Mouse (Mus musculus) CH12.LX (cell line): ENCODE results near the gene C2cd4c. TPM values are rescaled to one million over a fixed set of nuclear protein-coding genes. Genes with fewer than 3 reads are reported as not detected.

Source experiments
- DNase-seq: peaks from one replicate; pipeline ENCODE4 v3.0.0-alpha.2; 2013; ENCODE audit errors: extremely low read depth
- H3K27ac ChIP-seq: 2 replicates; pipeline ENCODE4 v1.5.1; 2012; ENCODE audit warnings: low read depth, mild to moderate bottlenecking, control low read depth, moderate library complexity; ENCODE audit not compliant: insufficient read depth
- H3K27me3 ChIP-seq: replicated peaks from 2 replicates; pipeline ENCODE3; 2012; ENCODE audit warnings: inconsistent platforms
- H3K36me3 ChIP-seq, 2 experiments: replicated peaks in 1 of 2; 2 replicates each; pipeline versions ENCODE3 to v1.6.1; 2012; ENCODE audit warnings: inconsistent platforms in 1 of 2, low read length in 1 of 2, mild to moderate bottlenecking in 1 of 2, mixed read lengths in 1 of 2, moderate library complexity in 1 of 2; ENCODE audit not compliant: control insufficient read depth in 1 of 2, insufficient read depth in 1 of 2
- H3K4me1 ChIP-seq, 2 experiments: 2 replicates each; pipeline ENCODE4 v1.6.1; 2012; ENCODE audit warnings: inconsistent platforms in 1 of 2, moderate library complexity in 1 of 2; ENCODE audit not compliant: insufficient read depth in 2 of 2, control insufficient read depth in 1 of 2
- H3K4me2 ChIP-seq: 2 replicates; pipeline ENCODE4 v1.6.1; 2012; ENCODE audit warnings: low read depth, mild to moderate bottlenecking, control low read depth; ENCODE audit not compliant: poor library complexity, insufficient read depth, severe bottlenecking
- H3K4me3 ChIP-seq, 3 experiments: fragments of 150-350 bp in 1 of 3; sonication (generic) in 1 of 3; replicated peaks in 1 of 3; 2 replicates each; pipeline versions ENCODE3 to v1.5.1; 2011 to 2012; ENCODE audit warnings: low read depth in 2 of 3, low read length in 2 of 3, mild to moderate bottlenecking in 2 of 3, moderate library complexity in 2 of 3, control low read depth in 1 of 3, improper control_type of control experiment in 1 of 3, inconsistent platforms in 1 of 3, mixed read lengths in 1 of 3; ENCODE audit not compliant: poor library complexity in 1 of 3
- H3K79me2 ChIP-seq: replicated peaks from 2 replicates; pipeline ENCODE4 v1.6.1; 2012; ENCODE audit warnings: mild to moderate bottlenecking, moderate library complexity; ENCODE audit not compliant: control insufficient read depth, poor library complexity, insufficient read depth, severe bottlenecking; ENCODE audit errors: extremely low read depth
- H3K9ac ChIP-seq: 2 replicates; pipeline ENCODE4 v1.6.1; 2012; ENCODE audit warnings: low read depth, mild to moderate bottlenecking, control low read depth, moderate library complexity; ENCODE audit not compliant: insufficient read depth
- H3K9me3 ChIP-seq: replicated peaks from 2 replicates; pipeline ENCODE3; 2012; ENCODE audit warnings: low read length, inconsistent platforms, mixed read lengths
- CHD1 ChIP-seq: IDR thresholded peaks from 2 replicates; pipeline ENCODE4 v1.6.1; 2012; ENCODE audit warnings: low read depth, low read length, improper control_type of control experiment, inconsistent platforms
- ELF1 ChIP-seq: IDR thresholded peaks from 2 replicates; pipeline ENCODE4 v1.6.1; 2014; ENCODE audit warnings: low read depth, mild to moderate bottlenecking, inconsistent platforms, low read length, improper control_type of control experiment
- EP300 ChIP-seq: IDR thresholded peaks from 2 replicates; pipeline ENCODE4 v1.6.1; 2011; ENCODE audit warnings: low read length, improper control_type of control experiment
- GABPA ChIP-seq: IDR thresholded peaks from 2 replicates; pipeline ENCODE4 v1.6.1; 2012; ENCODE audit warnings: low read depth, low read length, improper control_type of control experiment, inconsistent platforms; ENCODE audit not compliant: insufficient replicate concordance
- HCFC1 ChIP-seq: IDR thresholded peaks from 2 replicates; pipeline ENCODE4 v1.6.1; 2012; ENCODE audit warnings: low read depth, mild to moderate bottlenecking, inconsistent platforms, low read length, improper control_type of control experiment
- IRF4 ChIP-seq: IDR thresholded peaks from 2 replicates; pipeline ENCODE4 v1.6.1; 2014; ENCODE audit warnings: low read depth, mild to moderate bottlenecking, inconsistent platforms, low read length, improper control_type of control experiment
- JUND ChIP-seq: conservative IDR thresholded peaks from 2 replicates; pipeline ENCODE4 v1.6.1; 2011; ENCODE audit warnings: low read depth, low read length, improper control_type of control experiment
- MAFK ChIP-seq: IDR thresholded peaks from 2 replicates; pipeline ENCODE4 v1.6.1; 2011; ENCODE audit warnings: low read length, improper control_type of control experiment; ENCODE audit not compliant: insufficient replicate concordance
- MAX ChIP-seq: IDR thresholded peaks from 2 replicates; pipeline ENCODE4 v1.6.1; 2011; ENCODE audit warnings: low read length, improper control_type of control experiment
- MEF2A ChIP-seq: IDR thresholded peaks from 2 replicates; pipeline ENCODE4 v1.6.1; 2014; ENCODE audit warnings: low read depth, mild to moderate bottlenecking, inconsistent platforms, low read length, improper control_type of control experiment, borderline replicate concordance
- MXI1 ChIP-seq: IDR thresholded peaks from 2 replicates; pipeline ENCODE4 v1.6.1; 2011; ENCODE audit warnings: mild to moderate bottlenecking, low read depth, low read length, improper control_type of control experiment
- NRF1 ChIP-seq: IDR thresholded peaks from 2 replicates; pipeline ENCODE4 v1.6.1; 2014; ENCODE audit warnings: low read depth, mild to moderate bottlenecking, inconsistent platforms, low read length, improper control_type of control experiment, moderate library complexity
- PAX5 ChIP-seq: IDR thresholded peaks from 2 replicates; pipeline ENCODE4 v1.6.1; 2012; ENCODE audit warnings: low read length, inconsistent platforms, mixed read lengths
- RAD21 ChIP-seq: IDR thresholded peaks from 2 replicates; pipeline ENCODE4 v1.6.1; 2011; ENCODE audit warnings: low read depth, mild to moderate bottlenecking, low read length, improper control_type of control experiment, moderate library complexity
- SMC3 ChIP-seq: IDR thresholded peaks from 2 replicates; pipeline ENCODE4 v1.6.1; 2011; ENCODE audit warnings: low read depth, low read length, improper control_type of control experiment
- TBP ChIP-seq: conservative IDR thresholded peaks from 2 replicates; pipeline ENCODE4 v1.6.1; 2011; ENCODE audit warnings: low read depth, low read length, improper control_type of control experiment
- TCF12 ChIP-seq: IDR thresholded peaks from 2 replicates; pipeline ENCODE4 v1.6.1; 2014; ENCODE audit warnings: low read depth, mild to moderate bottlenecking, inconsistent platforms, low read length, improper control_type of control experiment
- USF2 ChIP-seq: conservative IDR thresholded peaks from 2 replicates; pipeline ENCODE4 v1.6.1; 2011; ENCODE audit warnings: low read depth, low read length, improper control_type of control experiment
- ZC3H11A ChIP-seq: IDR thresholded peaks from 2 replicates; pipeline ENCODE4 v1.6.1; 2012; ENCODE audit warnings: low read depth, mild to moderate bottlenecking, inconsistent platforms, low read length, improper control_type of control experiment
- ZKSCAN1 ChIP-seq: IDR thresholded peaks from 2 replicates; pipeline ENCODE4 v1.6.1; 2012; ENCODE audit warnings: low read depth, inconsistent platforms, low read length, improper control_type of control experiment, borderline replicate concordance
- ZMIZ1 ChIP-seq: IDR thresholded peaks from 2 replicates; pipeline ENCODE4 v1.6.1; 2012; ENCODE audit warnings: low read depth, mild to moderate bottlenecking, inconsistent platforms, low read length, improper control_type of control experiment
- ZNF384 ChIP-seq: IDR thresholded peaks from 2 replicates; pipeline ENCODE4 v1.6.1; 2012; ENCODE audit warnings: low read depth, low read length, improper control_type of control experiment, inconsistent platforms
- dilution Hi-C: fragments of 300-500 bp; cut with MboI; formaldehyde crosslinking; loops from 2 replicates; pipeline ENCODE4 v1.14.3; 2020; ENCODE audit warnings: low sequenced_read_pairs; ENCODE audit not compliant: extremely low pct_unique_long_range_greater_than_20kb, extremely low pct_ligation_motif_present
- in situ Hi-C: fragments of 300-500 bp; cut with MboI; formaldehyde crosslinking; loops from 3 replicates; pipeline ENCODE4 v1.14.3; 2019; ENCODE audit warnings: low sequenced_read_pairs, low pct_ligation_motif_present, low pct_unique_long_range_greater_than_20kb, mixed read lengths
- polyA plus RNA-seq: library from polyadenylated mRNA; unstranded; fragments of >175 nt; gene quantifications from 2 replicates; pipeline ENCODE4 v1.2.1, GENCODE M21; 2012; ENCODE audit warnings: low read depth; ENCODE audit not compliant: insufficient read length
- total RNA-seq, 2 experiments: library from RNA; depleted of rRNA; stranded (reverse); fragments of 300-350 nt in 1 of 2; fragments of >200 nt in 1 of 2; gene quantifications; 2 replicates each; pipeline ENCODE4 v1.2.3; 2012 to 2014

Gene C2cd4c
- total and polyA plus RNA-seq, 3 experiments, result 0.04 TPM; not detected in 2

DNA sequence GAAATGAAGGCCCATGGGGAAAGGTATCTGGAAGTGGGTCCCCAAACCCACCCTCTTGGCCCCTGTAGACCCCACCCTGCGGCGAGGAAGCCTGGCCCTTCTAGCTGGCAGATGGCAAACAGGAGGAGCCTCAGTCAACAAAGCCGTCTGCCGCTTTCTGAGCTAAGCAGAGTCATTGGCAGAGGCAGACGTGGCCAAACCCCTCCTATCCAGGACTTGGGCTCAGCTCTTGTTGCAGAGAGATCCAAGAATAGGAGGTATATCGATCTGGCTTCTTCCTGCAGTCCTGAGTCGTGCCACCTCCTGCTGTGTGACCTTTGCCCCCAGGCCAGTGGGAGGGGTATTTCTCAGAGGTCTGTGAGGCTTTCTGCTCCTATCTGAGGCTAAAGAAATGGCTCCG lies 2.0 kb upstream of the C2cd4c start (continued):
- no peak for TF ChIP-seq CHD1
- TF ChIP-seq, all 38 proteins: peak for 0

DNA sequence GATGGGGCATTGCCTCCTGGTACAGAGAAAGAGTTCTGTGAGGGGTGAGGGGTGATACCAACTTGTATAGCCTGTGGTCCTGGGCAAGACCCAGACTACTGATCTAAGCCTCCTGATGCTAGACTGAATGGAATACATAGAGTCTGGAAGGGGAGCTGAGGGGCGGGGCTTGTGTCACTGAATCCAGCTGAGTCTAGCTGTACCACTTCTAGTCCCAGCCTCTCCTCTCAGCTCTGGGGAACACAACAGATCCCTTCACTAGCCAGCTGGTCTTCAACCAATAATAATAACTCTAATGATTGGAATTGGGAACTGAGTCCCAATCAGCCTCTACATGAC lies 449 bp upstream of the C2cd4c start:
- Histone ChIP-seq H3K79me2 (no peaks in the 10 kb centered on the region), H3K27ac (no peak overlapping the region), H3K4me1 (peaks cover 10 to 11% of the 10 kb centered on the region in 2 experiments; a peak in 3 of 4 replicates), H3K9me3 (no peaks in the 10 kb centered on the region), H3K4me2 (peak overlapping the region; percentile 65; the same call in 1 of the 2 replicates), H3K36me3 (no peaks in the 10 kb centered on the region), H3K9ac (no peak overlapping the region), H3K4me3 (no peak overlapping the region), H3K27me3 (peaks cover 88% of the 10 kb centered on the region)
- DNase-seq, result no peak
- dilution Hi-C loops (no loop called here), in situ Hi-C loops (no loop called here)
- TF ChIP-seq ZNF384 (no peak), NRF1 (no peak), EP300 (no peak), TCF12 (no peak), PAX5 (no peak), USF2 (no peak), MXI1 (no peak), TBP (no peak), MAX (no peak), GABPA (no peak), MEF2A (no peak), ZMIZ1 (no peak), HCFC1 (no peak)

DNA sequence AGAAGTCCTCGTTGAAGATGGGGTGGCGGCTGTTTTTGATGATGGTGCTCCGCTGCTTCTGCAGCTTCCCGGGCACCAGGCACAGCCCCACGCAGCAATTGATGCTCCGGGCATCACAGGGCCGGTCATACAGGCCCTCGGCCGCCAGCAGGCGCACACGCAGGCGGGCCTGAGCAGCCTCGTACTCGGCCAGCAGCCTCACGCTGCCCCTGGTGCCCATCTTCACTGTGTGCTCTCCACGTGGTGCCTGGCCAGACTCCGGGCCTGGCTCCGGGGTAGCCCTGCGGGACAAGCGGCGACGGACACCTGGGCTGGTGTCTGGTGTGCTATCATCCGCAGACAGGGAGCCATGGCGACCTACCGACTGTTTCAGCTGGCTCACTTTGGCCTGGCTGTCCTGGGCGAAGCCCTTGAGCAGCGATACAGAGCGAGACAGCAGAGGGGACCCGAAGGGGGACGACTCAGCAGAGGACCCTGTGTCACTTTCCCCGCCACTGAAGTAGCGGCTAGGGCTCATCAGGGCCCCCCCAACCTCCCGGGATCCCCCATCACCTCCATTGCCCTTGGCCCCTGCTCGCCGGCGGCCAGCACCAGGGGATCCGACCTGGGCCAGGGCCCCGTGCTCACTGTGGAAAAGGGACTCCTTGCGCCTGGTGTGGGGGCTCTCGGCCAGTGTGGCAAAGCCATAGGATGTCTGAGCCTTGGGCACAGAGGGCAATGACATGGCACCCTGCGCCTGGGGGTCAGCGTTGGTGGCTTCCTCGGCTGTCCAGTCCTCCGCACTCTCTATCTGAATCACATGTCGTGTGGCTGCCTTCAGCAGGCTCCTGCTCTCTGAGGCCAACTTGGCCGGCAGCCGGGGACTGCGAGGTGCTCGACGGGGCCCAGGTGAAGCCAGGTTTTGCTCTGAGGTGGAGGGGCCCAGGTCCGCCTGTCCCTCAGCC lies 1.4 kb downstream of the C2cd4c start:
- H3K4me2 ChIP-seq, result no peak overlapping the region
- no peak for TF ChIP-seq JUND
- TF ChIP-seq IRF4, result no peak
- TF ChIP-seq MXI1, result no peak
- no peak for TF ChIP-seq TCF12
- TF ChIP-seq SMC3, result no peak
- TF ChIP-seq PAX5, result no peak
- TF ChIP-seq RAD21, result no peak
- TF ChIP-seq HCFC1, result no peak
- TF ChIP-seq ZKSCAN1, result no peak
- no peak for TF ChIP-seq ELF1
- TF ChIP-seq TBP, result no peak
- TF ChIP-seq ZC3H11A, result no peak
- TF ChIP-seq MAFK, result no peak

More for the DNA sequence above, 1.4 kb downstream of the C2cd4c start:
- H3K9ac ChIP-seq, result no peak overlapping the region
- no peaks in the 10 kb centered on the region for H3K36me3 ChIP-seq
- no peak overlapping the region for H3K4me3 ChIP-seq
- H3K79me2 ChIP-seq, result no peaks in the 10 kb centered on the region
- in situ Hi-C loops (no loop called here), dilution Hi-C loops (no loop called here)
- peaks cover 93% of the 10 kb centered on the region for H3K27me3 ChIP-seq
- no peak for DNase-seq
- H3K27ac ChIP-seq, result no peak overlapping the region
- H3K4me1 ChIP-seq, result peaks cover 10 to 11% of the 10 kb centered on the region in 2 experiments; a peak in 3 of 4 replicates
- H3K9me3 ChIP-seq, result no peaks in the 10 kb centered on the region
